Mouse (Mus musculus) gastrocnemius, adult 2 months (tissue): ENCODE data around the gene Zic4. TPM values are rescaled to one million over a fixed set of nuclear protein-coding genes. Genes with fewer than 3 reads are reported as not detected.
A peak's percentile ranks its signal among the peaks of the same experiment; 100 is the strongest.

Source experiments
- DNase-seq: peaks from one replicate; pipeline ENCODE4 v3.0.0; 2022
- H3K27ac ChIP-seq: fragments of 200-600 bp; 2 replicates; pipeline ENCODE4 v1.8.1; 2022; ENCODE audit warnings: mild to moderate bottlenecking
- H3K4me3 ChIP-seq: fragments of 200-600 bp; 2 replicates; pipeline ENCODE4 v1.8.1; 2022; ENCODE audit warnings: mild to moderate bottlenecking, moderate library complexity
- CTCF ChIP-seq: fragments of 200-600 bp; IDR thresholded peaks from 2 replicates; pipeline ENCODE4 v1.8.1; 2022; ENCODE audit warnings: antibody characterized with exemption, mild to moderate bottlenecking, moderate library complexity
- intact Hi-C: fragments of 180-260 bp; cut with DNase I; formaldehyde crosslinking; loops from one replicate; pipeline ENCODE4 v1.15.1; 2025
- long read RNA-seq, 2 experiments: library from polyadenylated mRNA; stranded (forward); transcript quantifications; one replicate each; pipeline ENCODE4 v2.0.0; 2021
- total RNA-seq, 2 experiments: library from RNA; stranded (reverse); gene quantifications; 2 replicates each; pipeline ENCODE4 v1.2.3; 2021

Zic4 gene
- total RNA-seq = not detected
- long read RNA-seq, experiment 1 = 0 reads
- long read RNA-seq, experiment 2 = 0 reads

GRCm38 (mm10) chr9:91361856-91362601 is at the start of gene Zic4:
TSS of gene Zic4 (plus strand) at chr9:91362413.
- no peak for TF ChIP-seq CTCF
- Histone ChIP-seq H3K4me3 (peak within 1 kb of the TSS; percentile 66), H3K27ac (peak within 1 kb of the TSS; percentile 65)
- intact Hi-C loops = no loop called here
- DNase-seq = peak; percentile 51

- DNase-seq = no peak
- no peak for TF ChIP-seq CTCF
- Histone ChIP-seq H3K4me3 (no peak overlapping the region), H3K27ac (no peak overlapping the region)
- intact Hi-C loops = no loop called here
These were observed 14.6 kb upstream of the Zic4 start for GRCm38 (mm10) chr9:91347591-91347990.

- Histone ChIP-seq H3K27ac (no peak overlapping the region), H3K4me3 (no peak overlapping the region)
- intact Hi-C loops = no loop called here
- TF ChIP-seq CTCF = no peak
- no peak for DNase-seq
These were observed 13.5 kb upstream of the Zic4 start for GRCm38 (mm10) chr9:91348746-91349145.

GRCm38 (mm10) chr9:91350211-91350791 is 11.9 kb upstream of the Zic4 start:
- H3K4me3 ChIP-seq = no peak overlapping the region
- intact Hi-C loops = no loop called here
- DNase-seq = no peak
- no peak for TF ChIP-seq CTCF
- no peak overlapping the region for H3K27ac ChIP-seq

DNA sequence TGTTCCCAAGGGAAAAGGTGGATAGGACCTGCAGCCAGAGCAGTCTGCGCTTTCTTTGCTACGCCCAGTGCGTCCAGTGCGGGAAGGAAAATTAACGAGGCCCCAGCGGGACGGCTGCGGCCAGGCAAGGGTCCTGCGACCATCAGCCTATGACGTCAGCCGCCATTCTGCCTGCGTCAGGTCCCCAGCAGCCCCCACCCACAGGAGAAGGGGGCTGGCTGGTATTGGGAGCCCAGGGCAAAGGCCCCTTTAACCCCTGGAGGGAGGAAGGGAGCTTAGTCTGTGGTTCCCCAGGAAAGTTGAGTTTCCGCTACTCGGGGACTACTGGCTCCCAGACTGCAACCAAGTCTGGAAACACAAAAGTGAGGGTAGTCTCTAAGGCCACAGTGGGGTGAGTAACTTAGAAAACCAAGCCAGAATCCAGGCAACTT is 11.3 kb upstream of the Zic4 start:
- no peak for TF ChIP-seq CTCF
- no peak for DNase-seq
- Histone ChIP-seq H3K27ac (no peak overlapping the region), H3K4me3 (no peak overlapping the region)
- intact Hi-C loops = no loop called here

DNA sequence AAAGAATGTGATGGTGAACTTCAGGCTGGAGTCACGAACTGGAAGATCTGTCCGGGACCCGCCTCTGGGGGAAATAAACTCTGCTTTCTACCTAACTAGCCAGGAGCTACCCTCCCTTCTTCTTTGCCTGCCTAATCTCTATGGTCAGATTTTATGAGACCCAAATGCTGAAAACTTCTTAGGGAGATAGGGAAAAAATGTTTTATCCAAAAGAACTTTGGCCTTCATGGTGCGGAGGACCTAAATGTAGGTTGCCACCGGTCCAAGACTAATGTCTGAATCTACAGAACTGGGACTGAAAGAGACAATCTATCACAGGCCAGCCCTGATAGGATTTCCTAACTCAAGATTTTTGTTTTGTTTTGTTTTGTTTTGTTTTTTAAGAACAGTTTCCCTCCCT is 10.9 kb upstream of the Zic4 start:
- DNase-seq = no peak
- no peak for TF ChIP-seq CTCF
- Histone ChIP-seq H3K27ac (no peak overlapping the region), H3K4me3 (no peak overlapping the region)
- intact Hi-C loops = no loop called here

DNA sequence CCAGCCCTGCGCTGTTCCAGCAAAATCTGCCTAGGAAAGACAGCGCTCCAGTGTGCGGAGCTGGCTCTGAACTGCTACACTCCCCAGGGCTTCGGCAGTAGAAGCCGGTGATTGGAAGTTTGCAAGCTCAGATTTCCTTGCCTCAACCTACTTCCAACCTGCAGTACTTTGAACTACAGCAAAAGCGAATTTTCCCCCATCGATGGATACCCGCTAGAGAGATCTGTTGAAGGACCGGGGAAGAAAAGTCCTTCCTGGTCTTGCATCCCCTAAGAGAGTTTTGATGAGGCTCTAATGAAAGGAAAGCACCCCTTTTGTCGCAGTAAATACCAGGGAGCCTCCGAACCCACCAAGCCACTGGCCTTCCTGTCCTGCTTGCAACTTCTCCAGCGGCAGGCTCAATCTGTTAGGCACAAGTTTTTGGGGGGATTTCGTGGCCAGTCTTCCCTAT is 10.2 kb upstream of the Zic4 start:
- Histone ChIP-seq H3K27ac (no peak overlapping the region), H3K4me3 (no peak overlapping the region)
- no peak for DNase-seq
- no peak for TF ChIP-seq CTCF
- intact Hi-C loops = no loop called here

- intact Hi-C loops = no loop called here
- H3K27ac ChIP-seq = no peak overlapping the region
- DNase-seq = no peak
- no peak overlapping the region for H3K4me3 ChIP-seq
- no peak for TF ChIP-seq CTCF
These were observed 9.4 kb upstream of the Zic4 start for GRCm38 (mm10) chr9:91352786-91353185.

- no peak overlapping the region for H3K27ac ChIP-seq
- H3K4me3 ChIP-seq = no peak overlapping the region
- TF ChIP-seq CTCF = no peak
- DNase-seq = no peak
- intact Hi-C loops = no loop called here
These were observed 8.4 kb upstream of the Zic4 start for GRCm38 (mm10) chr9:91353551-91354433.

- TF ChIP-seq CTCF = no peak
- Histone ChIP-seq H3K27ac (no peak overlapping the region), H3K4me3 (no peak overlapping the region)
- no peak for DNase-seq
- intact Hi-C loops = no loop called here
These were observed 7.6 kb upstream of the Zic4 start for GRCm38 (mm10) chr9:91354434-91355269.

GRCm38 (mm10) chr9:91355270-91355589 is 7.0 kb upstream of the Zic4 start:
- no peak for TF ChIP-seq CTCF
- no peak for DNase-seq
- intact Hi-C loops = no loop called here
- no peak overlapping the region for H3K27ac ChIP-seq
- peak overlapping the region; percentile 63 for H3K4me3 ChIP-seq
